Mouse (Mus musculus) spleen, postnatal 10 days (tissue): ENCODE data around the gene Entpd3.
A peak's percentile ranks its signal among the peaks of the same experiment; 100 is the strongest.

ENCODE experiments used
- DNase-seq, 2 experiments: peaks; one replicate each; pipeline ENCODE4 v3.0.0; 2021 to 2022; ENCODE audit warnings: low spot score in 2 of 2

The Entpd3 gene

GRCm38 (mm10) chr9:120579808-120580207 lies 40.2 kb downstream of the Entpd3 start:
- no peak for DNase-seq

- DNase-seq: peak in 1 of 2 experiments; percentile 72
Measured at GRCm38 (mm10) chr9:120581941-120582618, 42.5 kb downstream of the Entpd3 start.

GRCm38 (mm10) chr9:120582619-120583308 lies 43.1 kb downstream of the Entpd3 start:
- peak; percentile 73 to 90 for DNase-seq

- DNase-seq: no peak
Measured at GRCm38 (mm10) chr9:120583314-120583713, 43.7 kb downstream of the Entpd3 start.

- peak; percentile 69 to 87 for DNase-seq
Measured at GRCm38 (mm10) chr9:120586546-120586945, 46.9 kb downstream of the Entpd3 start.

- DNase-seq: peak; percentile 69 to 83
Measured at GRCm38 (mm10) chr9:120591490-120591889, 51.9 kb downstream of the Entpd3 start.

GRCm38 (mm10) chr9:120593383-120594101 lies 53.9 kb downstream of the Entpd3 start:
- no peak for DNase-seq

GRCm38 (mm10) chr9:120594839-120595238 lies 55.2 kb downstream of the Entpd3 start:
- no peak for DNase-seq

- DNase-seq: no peak
Measured at GRCm38 (mm10) chr9:120595306-120595705, 55.7 kb downstream of the Entpd3 start.

GRCm38 (mm10) chr9:120601488-120602171 lies 62.0 kb downstream of the Entpd3 start:
- peak; percentile 41 to 65 for DNase-seq

- no peak for DNase-seq
Measured at GRCm38 (mm10) chr9:120602172-120602838, 62.7 kb downstream of the Entpd3 start.

- peak; percentile 64 to 78 for DNase-seq
Measured at GRCm38 (mm10) chr9:120602839-120603511, 63.4 kb downstream of the Entpd3 start.

GRCm38 (mm10) chr9:120603512-120603908 lies 63.9 kb downstream of the Entpd3 start:
- DNase-seq: no peak

GRCm38 (mm10) chr9:120603956-120604355 lies 64.3 kb downstream of the Entpd3 start:
- DNase-seq: no peak

GRCm38 (mm10) chr9:120611055-120611454 lies 71.4 kb downstream of the Entpd3 start:
- DNase-seq: no peak

- no peak for DNase-seq
Measured at GRCm38 (mm10) chr9:120614059-120614458, 74.4 kb downstream of the Entpd3 start.
